Mouse (Mus musculus) liver, postnatal 0 days (tissue): ENCODE measurements at regions not wholly inside any gene's neighbourhood (a gene's known extent, or its start where the extent isn't known, plus 50 kb on each side); places are given as distances from the start of the nearest gene placed in this dataset.

Source experiments
- CTCF ChIP-seq: sonication (generic); IDR thresholded peaks from 2 replicates; pipeline ENCODE4 v1.5.1; 2016; ENCODE audit warnings: antibody characterized with exemption, low read depth
- EP300 ChIP-seq: IDR thresholded peaks from 2 replicates; pipeline ENCODE4 v1.6.1; 2016; ENCODE audit warnings: antibody characterized with exemption, low read depth, mild to moderate bottlenecking

GRCm38 (mm10) chr3:59406035-59406434, 61.8 kb upstream of the Igsf10 start:
- no peak for TF ChIP-seq CTCF
- TF ChIP-seq EP300: no peak
